Mouse (Mus musculus) lung, postnatal 0 days (tissue): ENCODE measurements at regions not wholly inside any gene's neighbourhood (a gene's known extent, or its start where the extent isn't known, plus 50 kb on each side); places are given as distances from the start of the nearest gene placed in this dataset.

ENCODE experiments used
- ATAC-seq: fragments of 200-750 bp; cut with Nextera tagmentation; 2 replicates; pipeline ENCODE4 v1.8.0; 2017; ENCODE audit warnings: moderate library complexity
- DNase-seq: peaks from one replicate; pipeline ENCODE4 v3.0.0-alpha.2; 2016; ENCODE audit warnings: low spot score
- H3K27ac ChIP-seq: fragments of 300-500 bp; sonication (generic); 2 replicates; pipeline ENCODE4 v1.5.1; 2014; ENCODE audit warnings: antibody characterized with exemption, mild to moderate bottlenecking, low read length, mixed read lengths
- H3K27me3 ChIP-seq: fragments of 300-500 bp; sonication (generic); replicated peaks from 2 replicates; pipeline ENCODE4 v1.6.1; 2014; ENCODE audit warnings: low read length, mixed read lengths; ENCODE audit not compliant: insufficient read depth
- H3K36me3 ChIP-seq: fragments of 300-500 bp; sonication (generic); 2 replicates; pipeline ENCODE4 v1.6.1; 2014; ENCODE audit warnings: low read length, mixed read lengths; ENCODE audit not compliant: insufficient read depth
- H3K4me1 ChIP-seq: fragments of 300-500 bp; sonication (generic); 2 replicates; pipeline ENCODE4 v1.6.1; 2014; ENCODE audit warnings: antibody characterized with exemption, low read depth, low read length, mixed read lengths; ENCODE audit not compliant: insufficient read depth
- H3K4me2 ChIP-seq: fragments of 300-500 bp; sonication (generic); replicated peaks from 2 replicates; pipeline ENCODE4 v1.6.1; 2014; ENCODE audit warnings: low read depth, mild to moderate bottlenecking, low read length, moderate library complexity, mixed read lengths
- H3K4me3 ChIP-seq: fragments of 300-500 bp; sonication (generic); 2 replicates; pipeline ENCODE4 v1.5.1; 2014; ENCODE audit warnings: low read depth, low read length
- H3K9ac ChIP-seq: fragments of 300-500 bp; sonication (generic); replicated peaks from 2 replicates; pipeline ENCODE4 v1.6.1; 2014; ENCODE audit warnings: low read depth, mild to moderate bottlenecking
- H3K9me3 ChIP-seq: fragments of 300-500 bp; sonication (generic); 2 replicates; pipeline ENCODE4 v1.6.1; 2016; ENCODE audit warnings: low read length, mixed read lengths
- CTCF ChIP-seq: IDR thresholded peaks from 2 replicates; pipeline ENCODE4 v1.5.1; 2016; ENCODE audit warnings: antibody characterized with exemption, mild to moderate bottlenecking
- EP300 ChIP-seq: IDR thresholded peaks from 2 replicates; pipeline ENCODE4 v1.6.1; 2016; ENCODE audit warnings: antibody characterized with exemption, mild to moderate bottlenecking, control low read depth
- WGBS: fragments of 180-500 bp; shearing (Covaris S2); extraction: QIAGEN DNeasy Blood & Tissue Kit; methylation state at CpG from one replicate; pipeline ENCODE4 v1.1.7; 2014; 5-methylcytosine and 5-hydroxymethylcytosine counted together

GRCm38 (mm10) chr3:61243876-61244527 is 117.4 kb upstream of the Rap2b start:
- H3K4me1 ChIP-seq, result no peaks in the 10 kb centered on the region
- 20% methylated on average over 6 of the region's 6 CpGs for WGBS
- H3K9ac ChIP-seq, result no peak overlapping the region
- TF ChIP-seq CTCF (peak; percentile 68), EP300 (no peak)
- H3K4me3 ChIP-seq, result no peak overlapping the region
- H3K4me2 ChIP-seq, result no peak overlapping the region
- no peaks in the 10 kb centered on the region for H3K9me3 ChIP-seq
- DNase-seq, result peak; percentile 63
- ATAC-seq, result no peak
- H3K27ac ChIP-seq, result no peak overlapping the region
- H3K27me3 ChIP-seq, result no peaks in the 10 kb centered on the region
- H3K36me3 ChIP-seq, result no peaks in the 10 kb centered on the region

DNA sequence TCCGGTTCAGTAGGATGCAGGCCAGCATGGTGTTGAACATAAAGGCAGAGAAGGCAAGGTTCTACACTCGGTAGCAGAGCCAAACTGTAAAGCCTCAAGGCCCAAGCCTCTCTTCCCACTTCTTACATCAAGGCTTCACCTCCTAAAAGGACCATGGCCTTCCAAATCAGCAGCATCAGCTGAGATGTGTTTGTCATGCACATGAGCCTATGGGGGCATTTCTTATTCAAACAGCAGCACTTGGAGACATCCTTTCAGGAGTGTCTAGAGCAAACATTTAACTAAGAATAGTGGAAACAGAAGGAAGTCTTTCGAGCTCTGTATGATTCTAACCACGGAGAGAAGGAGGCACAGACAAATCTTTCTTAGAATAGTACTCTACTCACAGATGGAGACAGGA is 115.0 kb upstream of the Rap2b start:
- Histone ChIP-seq H3K36me3 (no peaks in the 10 kb centered on the region), H3K9me3 (no peaks in the 10 kb centered on the region), H3K4me1 (no peaks in the 10 kb centered on the region), H3K4me2 (no peak overlapping the region), H3K4me3 (no peak overlapping the region), H3K9ac (no peak overlapping the region), H3K27me3 (no peaks in the 10 kb centered on the region), H3K27ac (no peak overlapping the region)
- 50% methylated on average over 4 of the region's 4 CpGs for WGBS
- no peak for TF ChIP-seq EP300
- no peak for TF ChIP-seq CTCF
- no peak for DNase-seq
- ATAC-seq, result no peak

DNA sequence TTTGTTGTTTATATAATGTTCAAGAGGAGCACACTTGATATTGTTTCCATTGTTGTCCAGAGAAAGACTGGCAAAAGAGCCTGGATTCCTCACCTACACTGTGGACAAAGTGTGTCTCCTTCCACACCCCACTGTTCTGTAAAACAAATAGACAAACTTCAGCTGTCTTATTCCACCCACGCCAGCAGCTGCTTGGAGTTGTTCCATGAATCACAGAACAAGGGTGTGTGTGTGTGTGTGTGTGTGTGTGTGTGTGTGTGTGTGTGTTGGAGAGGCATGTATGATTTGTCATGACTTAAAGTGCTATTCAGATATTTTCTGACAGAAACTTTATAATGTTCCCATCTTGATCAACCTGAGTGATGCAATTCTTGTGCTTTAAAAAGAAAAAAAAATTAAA is 114.1 kb upstream of the Rap2b start:
- Histone ChIP-seq H3K27ac (no peak overlapping the region), H3K4me3 (no peak overlapping the region), H3K27me3 (no peaks in the 10 kb centered on the region), H3K9ac (no peak overlapping the region), H3K4me1 (no peaks in the 10 kb centered on the region), H3K36me3 (no peaks in the 10 kb centered on the region), H3K4me2 (no peak overlapping the region), H3K9me3 (no peaks in the 10 kb centered on the region)
- TF ChIP-seq CTCF, result no peak
- TF ChIP-seq EP300, result no peak
- DNase-seq (no peak), ATAC-seq (no peak)
- 20% methylated on average over 1 of the region's 1 CpGs for WGBS

DNA sequence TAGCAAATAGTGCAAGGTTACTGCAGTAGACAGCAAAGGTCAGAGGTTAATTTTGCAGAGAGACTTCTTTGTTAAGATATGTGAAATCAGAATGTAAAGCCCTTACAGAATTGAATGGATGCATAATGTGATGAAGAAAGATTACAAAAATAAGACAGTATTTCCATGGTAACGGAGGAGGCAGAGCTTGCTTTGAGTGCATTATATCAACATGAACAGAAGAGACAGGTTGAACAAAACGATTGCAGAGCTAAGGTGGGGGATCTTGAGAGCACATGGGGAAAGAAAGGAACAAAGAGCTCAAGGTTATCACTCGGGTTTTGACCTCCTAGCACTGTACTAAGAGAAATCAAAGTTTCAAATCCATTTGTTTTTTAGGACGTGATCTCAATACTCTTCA is 106.2 kb upstream of the Rap2b start:
- no peak overlapping the region for H3K4me3 ChIP-seq
- TF ChIP-seq EP300 (no peak), CTCF (no peak)
- DNase-seq (no peak), ATAC-seq (no peak)
- 52% methylated on average over 4 of the region's 4 CpGs for WGBS
- no peaks in the 10 kb centered on the region for H3K4me1 ChIP-seq
- H3K36me3 ChIP-seq, result no peaks in the 10 kb centered on the region
- no peak overlapping the region for H3K9ac ChIP-seq
- H3K9me3 ChIP-seq, result no peaks in the 10 kb centered on the region
- H3K27me3 ChIP-seq, result no peaks in the 10 kb centered on the region
- H3K27ac ChIP-seq, result no peak overlapping the region
- H3K4me2 ChIP-seq, result no peak overlapping the region

- no peak overlapping the region for H3K9ac ChIP-seq
- H3K4me1 ChIP-seq, result no peaks in the 10 kb centered on the region
- DNase-seq, result no peak
- no peak overlapping the region for H3K4me3 ChIP-seq
- no peak overlapping the region for H3K27ac ChIP-seq
- no peaks in the 10 kb centered on the region for H3K36me3 ChIP-seq
- H3K27me3 ChIP-seq, result no peaks in the 10 kb centered on the region
- no peak for TF ChIP-seq EP300
- no peak for TF ChIP-seq CTCF
- ATAC-seq, result no peak
- H3K4me2 ChIP-seq, result no peak overlapping the region
- WGBS, result 78% methylated on average over 2 of the region's 2 CpGs
- H3K9me3 ChIP-seq, result no peaks in the 10 kb centered on the region
Observed at GRCm38 (mm10) chr3:61255643-61256042, 105.8 kb upstream of the Rap2b start.

DNA sequence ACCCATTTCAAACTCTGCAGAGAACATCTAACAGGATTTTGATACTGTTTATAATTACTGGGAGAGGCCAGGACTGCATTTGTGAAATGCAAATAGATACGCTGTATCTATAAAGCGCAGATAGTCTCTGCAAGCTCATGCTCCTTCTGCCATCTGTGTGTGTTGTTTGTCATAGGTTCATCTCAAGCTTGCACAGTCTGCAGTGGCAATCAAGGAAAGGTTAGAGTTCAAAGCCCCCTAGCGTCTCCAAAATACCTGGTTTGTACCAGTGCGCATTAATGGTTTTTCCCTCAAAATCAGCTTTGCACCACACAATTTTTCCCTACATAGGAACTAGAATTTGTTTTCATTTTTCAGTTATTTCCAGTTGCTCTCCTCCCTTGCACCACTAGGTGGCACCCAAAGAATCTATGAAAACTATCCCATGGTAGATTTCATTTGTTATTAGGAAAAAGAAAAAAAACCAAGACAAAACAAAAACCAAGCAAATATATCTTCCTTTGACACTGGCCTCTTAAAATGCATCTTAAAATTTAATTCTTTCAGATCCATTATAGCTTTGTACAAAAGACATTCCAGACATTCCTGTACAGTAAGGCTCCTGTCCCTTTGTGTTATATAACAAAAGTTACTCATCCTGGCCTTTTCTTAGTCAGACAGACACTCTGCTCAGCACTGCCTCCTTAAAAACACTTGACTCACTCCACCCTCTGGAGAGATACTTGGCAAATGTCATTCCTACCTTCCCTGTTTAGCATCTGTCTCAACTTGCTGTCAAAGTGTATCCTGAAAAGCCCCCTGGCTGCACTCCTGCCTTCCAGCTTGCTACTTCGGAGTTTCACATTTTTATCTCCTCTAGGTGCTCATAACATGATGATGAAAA is 92.7 kb upstream of the Rap2b start:
- Histone ChIP-seq H3K27me3 (no peaks in the 10 kb centered on the region), H3K4me2 (no peak overlapping the region), H3K9ac (no peak overlapping the region), H3K36me3 (no peaks in the 10 kb centered on the region), H3K27ac (no peak overlapping the region), H3K4me1 (no peaks in the 10 kb centered on the region), H3K9me3 (no peaks in the 10 kb centered on the region), H3K4me3 (no peak overlapping the region)
- no peak for ATAC-seq
- TF ChIP-seq EP300 (no peak), CTCF (peak; percentile 73)
- WGBS, result 68% methylated on average over 5 of the region's 5 CpGs
- peak; percentile 43 for DNase-seq
